Mouse (Mus musculus) T-helper 1 cell (primary cell): ENCODE results near the gene Stx6.

Experiments
- in situ Hi-C: fragments of 300-600 bp; cut with MboI, MseI; formaldehyde crosslinking; loops from one replicate; pipeline ENCODE4 v1.15.1; 2025; ENCODE audit warnings: high pct_unique_total_duplicates

The Stx6 gene

GRCm38 (mm10) chr1:155205822-155206660 lies 47.5 kb downstream of the Stx6 start:
- in situ Hi-C loops: no loop called here

GRCm38 (mm10) chr1:155207859-155208258 lies 49.3 kb downstream of the Stx6 start:
- in situ Hi-C loops: no loop called here

GRCm38 (mm10) chr1:155210011-155210763 lies 51.7 kb downstream of the Stx6 start:
- in situ Hi-C loops: no loop called here

GRCm38 (mm10) chr1:155211017-155211416 lies 52.5 kb downstream of the Stx6 start:
- in situ Hi-C loops: no loop called here

GRCm38 (mm10) chr1:155212081-155212480 lies 53.6 kb downstream of the Stx6 start:
- in situ Hi-C loops: no loop called here

- in situ Hi-C loops: no loop called here
These were observed 54.0 kb downstream of the Stx6 start for GRCm38 (mm10) chr1:155212493-155212892.

- in situ Hi-C loops: no loop called here
These were observed 54.6 kb downstream of the Stx6 start for GRCm38 (mm10) chr1:155212936-155213774.

- in situ Hi-C loops: no loop called here
These were observed 55.4 kb downstream of the Stx6 start for GRCm38 (mm10) chr1:155213912-155214311.

- in situ Hi-C loops: no loop called here
These were observed 56.7 kb downstream of the Stx6 start for GRCm38 (mm10) chr1:155215066-155215764.

GRCm38 (mm10) chr1:155216313-155216712 lies 57.8 kb downstream of the Stx6 start:
- in situ Hi-C loops: no loop called here

- in situ Hi-C loops: no loop called here
These were observed 58.3 kb downstream of the Stx6 start for GRCm38 (mm10) chr1:155216844-155217243.

- in situ Hi-C loops: no loop called here
These were observed 59.5 kb downstream of the Stx6 start for GRCm38 (mm10) chr1:155217865-155218541.

- in situ Hi-C loops: no loop called here
These were observed 60.4 kb downstream of the Stx6 start for GRCm38 (mm10) chr1:155218924-155219323.

GRCm38 (mm10) chr1:155222101-155222669 lies 63.7 kb downstream of the Stx6 start:
- in situ Hi-C loops: loop anchor here (5.0 kb wide), 1 partner anchor 435 kb away; no protein-coding TSS in a partner anchor

- in situ Hi-C loops: loop anchor here (5.0 kb wide), 1 partner anchor 436 kb away; no protein-coding TSS in a partner anchor
These were observed 64.5 kb downstream of the Stx6 start for GRCm38 (mm10) chr1:155223036-155223435.

GRCm38 (mm10) chr1:155223849-155224554 lies 65.5 kb downstream of the Stx6 start:
- in situ Hi-C loops: loop anchor here (5.0 kb wide), 1 partner anchor 437 kb away; no protein-coding TSS in a partner anchor

- in situ Hi-C loops: loop anchor here (5.0 kb wide), 1 partner anchor 207 kb away; no protein-coding TSS in a partner anchor
These were observed 71.2 kb downstream of the Stx6 start for GRCm38 (mm10) chr1:155229464-155230411.

GRCm38 (mm10) chr1:155232385-155232784 lies 73.9 kb downstream of the Stx6 start:
- in situ Hi-C loops: no loop called here
